Mouse (Mus musculus) cerebellum, adult 11 months (tissue): ENCODE measurements around the gene Gm15114.
"Not testable (repeated sequence)": the region's sequence is repeated elsewhere in the genome, so short reads cannot be mapped to it uniquely, and the experiment has no call there.

Source experiments
- DNase-seq: peaks from one replicate; pipeline ENCODE4 v3.0.0; 2022

Gene Gm15114

DNA sequence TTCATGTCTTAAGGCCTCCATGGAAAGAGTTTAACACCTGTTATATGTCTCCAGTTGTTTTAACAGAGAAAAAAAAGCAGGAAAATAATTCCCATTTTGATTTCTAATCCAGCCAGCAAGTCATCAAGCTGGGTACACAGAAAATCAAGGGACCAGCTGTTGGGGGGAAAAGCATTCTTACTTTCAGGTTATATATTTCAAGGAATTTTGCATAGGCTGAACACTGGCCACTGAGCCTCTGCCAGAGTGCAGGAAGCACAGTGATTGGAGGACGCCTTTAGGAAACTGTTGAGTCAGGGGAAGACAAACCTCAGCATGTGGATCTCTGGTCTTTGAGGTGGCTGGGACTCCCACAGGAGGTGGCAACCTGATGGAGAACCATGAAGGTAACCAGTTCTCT lies at the start of gene Gm15114:
Gene Gm15114 (plus strand): TSS at position 301 of the 400 bp plus-strand sequence.
- not testable (repeated sequence) for DNase-seq
